Mouse (Mus musculus): Measurements from ENCODE around the gene Ifngr2. TPM values are rescaled to one million over a fixed set of nuclear protein-coding genes. Genes with fewer than 3 reads are reported as not detected.

Ifngr2 gene
- total RNA-seq, 1 experiment from 2014 or later: 72.7 TPM

DNA sequence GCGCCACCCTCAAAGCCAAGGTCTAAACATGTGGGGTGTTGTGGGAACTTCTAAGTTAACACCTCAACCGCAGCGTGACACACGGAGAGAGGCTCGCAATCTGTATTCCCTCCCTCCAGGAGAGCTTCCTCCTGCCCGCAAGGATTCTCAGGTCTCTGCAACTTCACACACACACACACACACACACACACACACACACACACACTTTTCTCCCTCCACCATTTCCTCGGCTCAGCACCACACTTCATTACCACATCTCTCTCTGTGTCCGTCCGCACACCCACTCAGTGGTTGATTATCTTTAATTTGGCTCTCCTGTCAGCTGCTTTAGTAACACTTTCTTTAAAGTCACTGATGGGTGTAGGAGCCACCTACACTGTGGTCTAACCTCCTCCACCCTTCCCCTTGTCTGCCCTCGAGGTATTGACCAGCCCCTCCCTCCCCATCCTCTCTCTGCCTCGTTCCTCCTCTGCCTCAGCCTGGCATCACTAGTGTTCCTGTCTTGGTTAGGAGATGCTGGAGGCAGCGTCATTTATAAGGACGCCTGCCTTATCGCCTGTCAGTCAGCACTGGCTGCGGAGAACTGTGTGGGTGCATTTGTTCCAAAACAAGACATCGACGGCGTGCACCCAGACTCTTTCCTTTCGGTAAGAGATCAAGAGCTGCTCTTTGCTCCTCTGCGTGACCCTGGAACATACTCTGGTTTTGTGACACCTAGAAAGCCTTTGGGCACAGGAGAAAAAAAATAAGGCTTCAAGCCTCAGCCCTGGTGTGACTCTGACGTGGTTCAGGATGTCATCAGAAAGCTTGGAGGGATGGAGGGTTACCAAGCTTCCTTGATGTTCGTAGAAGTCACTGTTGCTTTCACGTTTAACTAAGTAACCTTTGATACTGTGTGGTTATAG is 13.5 kb upstream of the Ifngr2 start:
- peak; percentile 39 for ATAC-seq (ENCODE audit: extremely low read depth, insufficient number of reproducible peaks, low FRiP score, poor library complexity, severe bottlenecking)

DNA sequence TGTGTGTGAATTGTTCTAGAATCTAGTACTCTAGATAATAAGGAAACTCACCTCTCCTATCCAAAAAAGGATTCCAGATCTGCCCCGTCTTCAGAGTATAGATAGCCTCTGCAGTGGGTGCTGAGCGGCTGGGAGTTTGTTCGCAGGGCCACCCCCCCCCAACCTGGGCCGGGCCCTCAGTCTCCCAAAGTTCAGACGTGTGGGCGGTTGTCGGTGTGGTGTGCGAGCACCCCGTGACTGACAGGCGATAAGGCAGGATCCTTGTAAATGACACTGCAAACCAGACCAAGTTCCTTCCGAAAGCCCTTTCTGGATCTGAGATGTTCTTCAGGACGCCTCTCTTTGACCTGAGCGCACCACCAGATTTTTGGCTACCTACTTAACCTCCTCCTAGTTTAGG is 12.4 kb upstream of the Ifngr2 start:
- peak; percentile 53 for ATAC-seq (ENCODE audit: extremely low read depth, insufficient number of reproducible peaks, low FRiP score, poor library complexity, severe bottlenecking)

DNA sequence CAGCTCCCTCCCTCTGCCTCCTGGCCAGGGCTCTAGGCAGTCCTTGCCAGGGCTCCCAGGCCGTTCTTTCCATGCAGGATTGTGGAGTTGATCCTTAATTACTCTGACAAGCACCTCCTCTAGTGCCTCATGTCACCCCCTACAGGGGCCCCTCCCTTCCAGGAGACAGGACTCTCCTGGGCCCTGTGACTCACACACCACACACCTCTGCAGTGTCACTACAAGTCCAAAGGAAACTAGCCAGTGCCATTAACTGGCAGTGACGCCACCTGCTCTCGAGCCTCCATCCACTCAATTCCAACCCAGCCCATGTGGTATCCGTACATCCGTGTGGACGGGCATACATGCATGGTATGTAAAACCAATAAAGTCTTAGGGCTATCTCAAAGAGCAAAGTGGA is 12.0 kb upstream of the Ifngr2 start:
- ATAC-seq (ENCODE audit: extremely low read depth, insufficient number of reproducible peaks, low FRiP score, poor library complexity, severe bottlenecking): no peak

DNA sequence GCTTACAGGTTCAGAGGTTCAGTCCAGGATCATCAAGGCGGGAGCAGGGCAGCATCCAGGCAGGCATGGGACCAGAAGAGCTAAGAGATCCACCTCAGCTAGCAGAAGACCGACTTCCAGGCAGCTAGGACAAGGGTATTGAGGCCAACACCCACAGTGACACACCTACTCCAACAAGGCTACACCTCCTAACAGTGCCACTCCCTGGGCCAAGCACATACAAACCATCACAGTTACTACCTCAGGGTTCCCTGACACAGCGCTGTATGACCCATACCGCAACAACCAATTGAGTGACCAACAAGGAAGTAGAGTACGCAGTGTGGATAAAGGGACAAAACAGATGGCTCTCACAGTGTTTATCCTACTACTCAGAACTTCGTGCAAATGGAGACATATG is 10.5 kb upstream of the Ifngr2 start:
- ATAC-seq (ENCODE audit: extremely low read depth, insufficient number of reproducible peaks, low FRiP score, poor library complexity, severe bottlenecking): no peak

DNA sequence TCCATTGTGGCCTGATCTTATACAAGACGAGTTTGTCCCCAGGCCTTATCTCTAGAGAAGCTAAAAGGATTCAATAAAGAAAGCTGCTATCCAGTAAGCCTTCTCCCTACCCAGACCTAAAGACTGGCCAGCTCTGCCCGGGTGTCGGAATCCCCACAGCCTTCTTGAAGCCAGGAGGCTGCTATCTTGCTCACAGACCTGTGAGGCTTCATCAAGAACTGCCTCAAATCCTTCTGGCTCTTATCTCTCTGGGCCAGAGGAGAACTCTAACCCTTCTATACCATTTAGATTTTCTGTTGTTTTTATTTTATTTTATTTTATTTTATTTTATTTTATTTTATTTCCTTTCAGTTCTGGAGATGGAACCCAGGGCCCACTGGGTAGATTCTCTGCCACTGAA is 9.8 kb upstream of the Ifngr2 start:
- no peak for ATAC-seq (ENCODE audit: extremely low read depth, insufficient number of reproducible peaks, low FRiP score, poor library complexity, severe bottlenecking)

DNA sequence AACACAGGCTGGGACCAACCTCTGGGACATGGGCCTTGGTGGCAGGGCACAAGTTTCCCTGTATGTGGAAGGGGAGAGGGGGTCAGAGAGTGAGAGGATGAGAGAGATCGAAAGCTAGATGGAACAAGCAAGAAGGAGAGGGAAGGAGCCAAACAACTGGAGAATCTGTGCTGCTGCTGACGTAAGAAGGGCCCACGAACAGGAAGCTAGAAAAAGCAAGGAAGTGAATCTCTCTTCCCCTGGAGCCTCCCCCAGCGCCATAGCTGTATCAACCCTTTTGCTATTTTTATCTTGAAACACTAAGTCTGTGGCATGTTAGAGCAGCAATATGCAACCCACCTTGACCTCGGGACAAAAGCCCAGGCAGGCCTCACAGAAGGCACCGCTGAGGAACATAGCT is 8.8 kb upstream of the Ifngr2 start:
- peak; percentile 28; the same call in 1 of the 2 replicates for ATAC-seq (ENCODE audit: extremely low read depth, insufficient number of reproducible peaks, low FRiP score, poor library complexity, severe bottlenecking)

DNA sequence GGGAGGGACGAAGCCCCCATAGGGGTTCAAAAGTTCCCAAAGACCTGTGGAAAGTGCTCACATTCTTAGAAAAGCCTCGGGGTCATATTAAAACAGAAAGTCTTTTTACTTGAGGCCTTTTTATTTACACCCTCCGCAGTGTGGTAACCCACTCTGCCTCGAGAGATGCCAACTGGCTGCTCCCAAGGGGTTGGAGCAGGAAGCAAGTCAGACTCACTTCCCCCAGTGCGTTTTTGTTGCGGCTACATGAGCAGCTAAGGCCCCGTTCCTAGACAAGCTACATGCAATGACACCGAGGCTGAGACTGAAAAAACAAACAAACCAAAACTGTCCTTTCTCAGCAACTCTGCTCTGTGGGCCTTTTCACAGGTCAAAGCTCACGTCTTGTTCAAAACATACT is 8.4 kb upstream of the Ifngr2 start:
- peak; percentile 18; the same call in 1 of the 2 replicates for ATAC-seq (ENCODE audit: extremely low read depth, insufficient number of reproducible peaks, low FRiP score, poor library complexity, severe bottlenecking)

DNA sequence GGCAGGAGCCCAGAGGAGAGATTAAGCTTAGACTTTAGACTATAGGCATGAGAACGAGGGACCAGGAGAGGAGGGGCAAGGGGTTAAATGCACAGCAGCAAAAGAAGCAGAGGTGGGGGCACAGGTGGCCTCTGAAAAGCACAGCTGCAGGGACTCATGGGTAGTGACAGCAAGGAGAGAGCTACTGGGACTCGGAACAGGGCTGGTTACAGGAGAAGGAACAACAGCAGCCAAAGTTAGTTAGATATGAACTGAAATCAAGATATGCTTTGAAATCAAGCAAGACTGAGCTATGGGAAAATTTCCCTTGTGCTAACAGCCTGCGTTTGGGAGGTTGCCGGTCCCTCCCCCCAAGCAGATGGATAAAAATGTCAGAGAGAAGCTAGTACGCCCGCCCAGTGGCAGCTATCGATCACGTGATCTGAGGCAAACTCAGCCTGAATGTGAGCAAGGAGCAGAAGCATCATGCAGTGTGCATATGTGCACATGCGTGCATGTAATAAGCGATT is 5.2 kb upstream of the Ifngr2 start:
- ATAC-seq (ENCODE audit: extremely low read depth, insufficient number of reproducible peaks, low FRiP score, poor library complexity, severe bottlenecking): no peak

DNA sequence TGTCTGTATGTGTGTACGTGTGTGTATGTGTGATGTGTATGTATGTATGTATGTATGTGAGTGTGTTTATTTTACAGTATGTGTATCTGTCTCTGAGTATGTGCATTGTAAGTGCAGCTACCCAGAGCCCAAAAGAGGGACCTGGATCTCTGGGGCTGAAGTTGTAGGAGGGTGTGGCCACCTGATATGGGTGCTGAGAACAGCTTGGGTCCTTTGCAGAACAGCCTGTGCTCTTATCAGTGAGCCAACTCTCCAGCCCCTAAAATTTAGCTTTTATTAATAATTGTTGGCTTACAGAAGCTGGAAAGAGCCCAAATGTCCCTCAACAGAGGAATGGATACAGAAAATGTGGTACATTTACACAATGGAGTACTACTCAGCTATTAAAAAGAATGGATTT is 3.3 kb upstream of the Ifngr2 start:
- no peak for ATAC-seq (ENCODE audit: extremely low read depth, insufficient number of reproducible peaks, low FRiP score, poor library complexity, severe bottlenecking)

DNA sequence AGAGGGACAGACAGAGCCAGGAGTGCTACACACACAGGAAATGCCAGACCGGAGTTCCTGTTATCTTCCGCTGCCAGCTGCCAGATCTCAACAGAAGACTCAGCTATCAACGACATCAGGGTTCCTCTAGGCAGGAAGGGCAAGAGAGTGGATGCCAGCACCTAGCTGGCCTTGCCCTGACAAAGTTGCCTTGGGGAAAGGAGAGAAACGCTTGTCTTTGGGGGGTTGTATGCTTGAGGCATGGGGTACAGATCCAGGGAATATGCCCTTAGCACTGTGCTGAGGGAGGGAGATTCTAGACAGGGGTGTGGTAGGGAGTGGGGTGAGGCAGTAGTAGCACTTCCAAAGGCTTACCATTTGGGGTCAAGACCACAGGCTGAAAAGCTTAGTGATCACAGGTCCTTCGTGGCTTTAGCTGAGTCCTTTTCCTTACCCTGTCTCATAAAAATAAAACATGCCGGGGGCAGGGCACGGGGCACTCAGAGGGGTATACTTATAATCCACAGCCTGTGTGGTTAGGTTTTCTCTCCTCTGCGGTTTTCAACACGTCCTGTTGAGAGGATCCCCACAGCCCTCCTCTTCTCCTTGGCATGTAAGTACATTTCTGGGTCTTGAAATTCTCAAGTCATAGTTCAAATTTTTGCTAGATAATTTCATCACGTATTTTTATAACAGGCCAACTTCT is 1.1 kb upstream of the Ifngr2 start:
- peak; percentile 39 for ATAC-seq (ENCODE audit: extremely low read depth, insufficient number of reproducible peaks, low FRiP score, poor library complexity, severe bottlenecking)

DNA sequence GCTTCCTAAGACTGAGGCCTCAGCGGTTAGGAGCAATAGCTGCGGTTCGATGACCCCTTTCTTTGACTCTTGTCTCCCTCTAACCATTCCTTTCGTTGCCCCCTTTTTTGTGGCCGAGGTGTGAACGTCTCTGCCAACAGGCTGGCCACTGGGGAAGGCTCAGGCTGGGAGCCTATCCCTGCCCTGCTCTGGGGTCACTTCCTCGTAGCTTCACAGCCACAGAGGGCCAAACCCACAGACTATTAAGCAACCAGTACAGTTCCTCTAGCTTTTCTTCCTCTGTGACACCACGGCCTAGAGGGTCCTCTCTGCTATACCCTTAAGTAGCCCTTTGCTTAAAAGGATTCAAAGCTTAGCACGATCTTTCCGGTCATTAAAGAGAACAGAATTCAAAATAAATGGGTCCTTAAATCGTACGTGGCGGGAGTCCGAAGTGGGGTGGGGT is 459 bp upstream of the Ifngr2 start:
- ATAC-seq (ENCODE audit: extremely low read depth, insufficient number of reproducible peaks, low FRiP score, poor library complexity, severe bottlenecking): peak; percentile 83

DNA sequence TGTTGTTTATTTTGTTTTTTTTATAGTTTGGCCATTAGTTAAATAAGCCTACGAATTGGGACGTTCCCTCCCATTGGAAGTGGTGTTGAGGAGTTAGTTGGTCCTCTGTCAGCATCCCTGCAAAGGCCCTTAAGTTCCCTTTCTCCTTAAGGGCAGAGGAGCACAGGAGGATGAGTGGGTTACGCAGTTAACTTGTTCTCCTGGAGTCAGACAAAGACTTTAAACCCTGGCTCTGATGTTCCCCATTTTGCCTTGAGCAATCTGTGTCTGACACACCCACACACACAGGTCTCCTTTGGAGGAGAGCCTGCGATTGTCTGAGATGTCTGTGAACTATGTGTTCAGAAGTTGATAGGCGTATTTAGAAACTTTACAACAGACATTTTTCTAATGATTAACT is 1.1 kb downstream of the Ifngr2 start:
- no peak for ATAC-seq (ENCODE audit: extremely low read depth, insufficient number of reproducible peaks, low FRiP score, poor library complexity, severe bottlenecking)

DNA sequence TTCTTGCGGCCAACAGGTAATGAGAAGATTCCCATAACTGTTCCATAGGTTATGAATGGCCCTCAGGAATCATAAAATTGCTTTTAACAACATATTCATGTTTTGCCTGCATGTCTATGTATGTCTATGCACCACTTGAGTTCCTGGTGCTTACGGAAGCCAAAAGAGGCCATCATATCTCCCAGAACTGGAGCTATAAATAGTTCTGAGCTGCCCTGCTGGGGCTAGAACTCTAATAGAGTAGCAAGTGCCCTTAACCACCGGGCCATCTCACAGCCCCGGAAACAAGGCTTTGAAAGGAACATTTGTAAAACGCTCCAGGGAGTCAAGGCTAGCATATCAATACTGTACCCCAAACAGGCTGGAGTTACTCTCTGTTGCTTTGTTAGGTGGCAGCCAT is 1.7 kb downstream of the Ifngr2 start:
- no peak for ATAC-seq (ENCODE audit: extremely low read depth, insufficient number of reproducible peaks, low FRiP score, poor library complexity, severe bottlenecking)

DNA sequence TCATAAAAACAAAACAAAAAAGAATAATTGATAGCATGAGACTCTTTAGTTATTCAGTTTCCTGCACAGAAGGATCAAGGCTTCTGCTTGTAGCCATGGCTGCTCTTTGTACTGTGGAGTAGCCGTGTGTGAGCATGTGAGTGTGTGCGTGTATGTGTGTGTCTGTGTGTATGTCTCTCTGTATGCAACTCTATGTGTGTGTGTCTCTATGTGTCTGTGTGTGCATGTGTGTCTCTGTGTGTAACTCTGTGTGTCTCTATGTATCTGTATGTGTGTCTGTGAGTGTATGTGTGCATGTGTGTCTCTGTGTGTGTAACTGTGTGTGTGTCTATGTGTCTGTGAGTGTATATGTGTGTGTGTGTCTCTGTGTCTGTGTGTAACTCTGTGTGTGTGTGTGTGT is 2.1 kb downstream of the Ifngr2 start:
- no peak for ATAC-seq (ENCODE audit: extremely low read depth, insufficient number of reproducible peaks, low FRiP score, poor library complexity, severe bottlenecking)

DNA sequence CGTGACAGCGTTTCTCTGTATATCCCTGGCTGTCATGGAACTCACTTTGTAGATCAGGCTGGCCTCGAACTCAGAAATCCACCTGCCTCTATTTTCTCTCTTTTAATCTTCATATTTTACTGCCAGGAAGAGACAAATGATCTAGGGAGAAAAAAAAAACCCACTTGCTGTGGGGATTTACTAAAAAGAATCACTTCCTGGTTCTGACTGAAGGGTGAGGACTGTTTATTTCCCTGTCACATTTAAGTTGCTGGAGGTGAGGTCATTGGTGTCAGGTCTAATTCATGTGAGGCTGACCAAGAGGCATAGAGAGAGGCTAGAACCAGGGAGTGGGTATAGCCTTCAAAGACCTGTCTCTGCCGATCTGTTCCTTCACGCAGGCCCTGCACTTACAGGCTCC is 2.7 kb downstream of the Ifngr2 start:
- ATAC-seq (ENCODE audit: extremely low read depth, insufficient number of reproducible peaks, low FRiP score, poor library complexity, severe bottlenecking): no peak

DNA sequence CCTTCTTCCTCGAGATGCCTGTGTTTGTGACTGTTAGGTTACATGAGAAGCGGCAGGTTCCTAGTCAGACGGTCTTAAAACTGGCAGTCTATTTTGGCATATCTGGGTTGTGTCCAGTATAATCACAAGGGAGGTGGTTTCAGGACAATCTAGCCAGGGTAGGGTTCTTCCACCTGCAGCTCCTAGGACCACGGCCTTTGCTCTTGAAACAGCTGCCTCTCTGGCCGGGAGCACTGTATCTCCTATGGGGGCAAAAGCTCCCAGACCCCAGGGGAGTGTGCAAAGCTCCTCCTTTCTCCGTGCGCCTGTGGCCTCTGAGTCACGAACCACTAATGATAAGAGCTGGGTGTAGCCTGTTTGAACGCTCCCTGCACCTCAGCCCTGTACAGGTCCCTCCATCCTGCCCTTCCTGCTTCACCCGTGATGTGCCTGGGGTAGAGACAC is 4.2 kb downstream of the Ifngr2 start:
- ATAC-seq (ENCODE audit: extremely low read depth, insufficient number of reproducible peaks, low FRiP score, poor library complexity, severe bottlenecking): no peak

DNA sequence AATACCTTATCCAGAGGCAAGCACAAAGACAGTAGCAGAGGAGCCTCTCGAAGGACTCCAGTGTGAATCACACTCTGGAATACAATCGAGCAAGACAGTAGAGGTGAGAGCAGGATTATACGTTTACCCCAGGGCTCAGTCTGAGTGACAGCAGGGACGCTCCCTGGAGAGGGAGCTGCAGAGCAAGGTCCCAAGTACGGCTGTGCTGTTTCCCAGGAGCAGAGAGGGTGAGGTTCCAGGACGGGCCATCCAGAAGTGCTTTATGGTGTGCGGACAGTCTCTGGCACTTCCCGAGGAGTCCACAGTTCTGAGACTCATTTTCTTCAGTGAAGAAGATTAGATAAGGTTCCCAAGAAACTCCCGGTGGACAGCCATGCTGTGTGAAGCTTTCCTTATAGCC is 5.2 kb downstream of the Ifngr2 start:
- no peak for ATAC-seq (ENCODE audit: extremely low read depth, insufficient number of reproducible peaks, low FRiP score, poor library complexity, severe bottlenecking)

DNA sequence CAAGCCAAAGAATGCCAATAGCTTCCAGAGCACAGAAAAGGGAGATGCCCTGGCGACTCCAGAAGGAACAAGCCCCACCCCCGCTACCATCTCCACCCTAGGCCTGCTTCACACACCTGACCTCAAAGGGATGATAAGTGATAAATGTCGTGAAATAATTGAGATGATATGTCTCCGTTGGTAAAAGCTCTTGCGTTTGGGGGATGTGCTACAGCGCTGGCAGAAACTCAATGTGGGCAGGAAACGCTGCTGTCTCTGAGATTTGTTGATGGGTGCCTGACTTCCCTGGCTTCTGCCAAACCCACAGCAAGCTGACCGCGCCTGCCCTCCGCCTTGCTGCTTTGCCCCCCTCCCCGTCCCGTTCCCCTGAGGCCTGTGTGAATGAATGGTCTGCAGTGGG is 6.8 kb downstream of the Ifngr2 start:
- ATAC-seq (ENCODE audit: extremely low read depth, insufficient number of reproducible peaks, low FRiP score, poor library complexity, severe bottlenecking): no peak

DNA sequence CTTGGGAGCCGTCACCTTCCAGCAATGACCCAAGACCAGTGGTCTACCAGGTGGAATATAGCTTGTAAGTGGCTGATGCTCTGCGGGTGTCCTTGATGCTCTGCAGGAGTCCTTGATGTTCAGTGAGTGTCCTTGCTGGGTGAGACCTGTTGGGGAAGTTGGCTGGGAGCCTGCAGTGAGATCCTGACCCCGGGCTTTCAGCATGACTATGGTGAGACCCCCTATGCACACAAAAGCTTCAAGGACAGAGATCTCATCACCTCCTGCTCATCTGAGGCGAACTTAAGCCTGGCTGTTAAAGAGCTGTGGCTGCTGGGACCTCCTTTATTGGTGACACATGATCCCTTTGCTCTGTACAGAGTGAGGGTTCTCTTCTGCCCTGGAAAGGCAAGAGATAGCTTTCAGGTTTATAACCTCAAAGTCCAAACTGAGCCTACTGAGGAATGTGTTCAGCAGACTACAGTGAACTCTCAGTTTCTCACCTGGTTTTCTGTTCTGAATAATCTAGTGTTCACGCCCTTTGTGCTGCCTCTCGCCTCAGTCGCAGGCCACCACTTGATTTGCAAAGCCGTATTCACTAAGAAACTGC is 8.2 kb downstream of the Ifngr2 start:
- ATAC-seq (ENCODE audit: extremely low read depth, insufficient number of reproducible peaks, low FRiP score, poor library complexity, severe bottlenecking): no peak

DNA sequence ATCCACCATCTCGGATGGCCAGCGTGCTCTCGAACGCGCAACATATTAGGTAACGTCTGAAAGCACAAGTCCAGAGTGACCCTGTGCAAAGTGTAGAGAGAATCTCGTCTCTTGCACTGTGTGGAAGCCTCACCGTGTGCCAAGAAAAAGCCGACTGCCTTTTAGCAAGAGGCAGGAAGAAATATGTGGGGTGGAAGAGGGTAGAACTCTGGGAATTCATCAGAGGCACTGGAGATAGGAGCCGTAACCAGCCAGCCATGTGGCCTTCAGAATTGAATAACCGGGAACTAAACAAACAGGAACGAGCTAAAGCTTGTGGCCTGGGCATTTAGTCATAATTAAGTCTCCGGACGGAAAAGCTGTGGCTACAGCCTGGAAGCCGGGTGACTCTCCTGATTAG is 9.8 kb downstream of the Ifngr2 start:
- ATAC-seq (ENCODE audit: extremely low read depth, insufficient number of reproducible peaks, low FRiP score, poor library complexity, severe bottlenecking): no peak
